Mouse (Mus musculus) liver, embryonic 14.5 days (tissue): ENCODE measurements around the gene Nf1.

ENCODE experiments used
- CTCF ChIP-seq: IDR thresholded peaks from 2 replicates; pipeline ENCODE4 v1.5.1; 2016; ENCODE audit warnings: antibody characterized with exemption, low read depth, control low read depth
- EP300 ChIP-seq: IDR thresholded peaks from 2 replicates; pipeline ENCODE4 v1.6.1; 2016; ENCODE audit warnings: antibody characterized with exemption, low read depth

DNA sequence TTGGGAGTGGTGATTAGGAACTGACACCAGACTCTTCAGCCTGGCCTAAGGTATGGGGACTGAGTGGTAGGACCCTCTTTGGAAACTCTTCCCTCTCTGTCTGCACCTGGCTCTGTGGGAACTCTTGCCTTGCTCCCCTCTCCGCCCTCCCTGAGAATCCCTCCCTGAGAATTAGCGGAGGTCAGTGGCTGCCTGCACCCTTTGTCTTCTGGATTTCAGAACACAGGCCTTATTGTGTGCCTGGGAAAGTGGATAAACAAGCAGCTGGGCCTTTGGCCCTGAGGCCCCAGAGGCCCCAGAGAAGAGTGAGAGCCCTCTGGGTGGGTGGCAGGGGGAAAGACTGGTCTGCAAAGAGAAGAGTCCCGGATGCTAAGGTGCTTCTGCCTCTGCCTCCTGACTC is 273.6 kb downstream of the Nf1 start:
- TF ChIP-seq EP300 = no peak
- no peak for TF ChIP-seq CTCF
